Mouse (Mus musculus) brain, embryonic 14.5 days (tissue): ENCODE results near the gene Map4k4.

Experiments used
- CTCF ChIP-seq: fragments of 200-500 bp; IDR thresholded peaks from 2 replicates; pipeline ENCODE4 v1.5.1; 2012; ENCODE audit warnings: inconsistent platforms, mild to moderate bottlenecking, moderate library complexity, borderline replicate concordance; ENCODE audit not compliant: insufficient read depth, insufficient read length; ENCODE audit errors: extremely low read depth
- POLR2A ChIP-seq: fragments of 200-500 bp; IDR thresholded peaks from 2 replicates; pipeline ENCODE4 v1.6.1; 2012; ENCODE audit warnings: mild to moderate bottlenecking, inconsistent platforms, borderline replicate concordance; ENCODE audit not compliant: poor library complexity, insufficient read depth, insufficient read length, severe bottlenecking; ENCODE audit errors: extremely low read depth

GRCm38 (mm10) chr1:40027116-40027620 lies 126.5 kb downstream of the Map4k4 start:
- TF ChIP-seq POLR2A (no peak), CTCF (no peak)
